Mouse (Mus musculus) heart, postnatal 25 days (tissue): ENCODE measurements around the gene C130026I21Rik. TPM values are rescaled to one million over a fixed set of nuclear protein-coding genes. Genes with fewer than 3 reads are reported as not detected.

ENCODE experiments used
- DNase-seq: peaks from one replicate; pipeline ENCODE4 v3.0.0; 2022; ENCODE audit warnings: low spot score
- intact Hi-C: fragments of 180-260 bp; cut with DNase I; formaldehyde crosslinking; loops from one replicate; pipeline ENCODE4 v1.15.1; 2025
- microRNA-seq: library from miRNA; unstranded; fragments of <30 nt; microRNA quantifications from one replicate; pipeline ENCODE4 v1.2.0, GENCODE M21; 2022
- total RNA-seq, 2 experiments: library from RNA; stranded (reverse); gene quantifications; 2 replicates each; pipeline ENCODE4 v1.2.3; 2021

The C130026I21Rik gene
- total RNA-seq, 2 experiments from 2014 or later, result 0.73 TPM

GRCm38 (mm10) chr1:84951566-84951965 lies 318.8 kb downstream of the C130026I21Rik start:
- intact Hi-C loops, result no loop called here
- no peak for DNase-seq

GRCm38 (mm10) chr1:84947390-84947789 lies 323.0 kb downstream of the C130026I21Rik start:
- intact Hi-C loops, result no loop called here
- no peak for DNase-seq

- intact Hi-C loops, result no loop called here
- DNase-seq, result no peak
Measured at GRCm38 (mm10) chr1:84945950-84946349, 324.4 kb downstream of the C130026I21Rik start.

GRCm38 (mm10) chr1:84943549-84943948 lies 326.8 kb downstream of the C130026I21Rik start:
- DNase-seq, result no peak
- intact Hi-C loops, result no loop called here

Small RNA genes within 50 kb of the gene (microRNA-seq; reads per million reads assigned to microRNA genes)
- gene Gm27907, result not detected

Other genes with a start within 250 kb of the C130026I21Rik start
- gene Gm10553, start 170.4 kb downstream of the C130026I21Rik start, total RNA-seq, result not detected
- gene A530032D15Rik, start 160.7 kb downstream of the C130026I21Rik start, total RNA-seq, result not detected